In genomic region chr17:53833366-53833765, GRCm38 (mm10) we compare ENCODE assay signal across 11 mouse cellular contexts. TPM values are rescaled to one million over a fixed set of nuclear protein-coding genes. Genes with fewer than 3 reads are reported as not detected.
A peak's percentile ranks its signal among the peaks of the same experiment; 100 is the strongest.
DNase-seq lines count a peak whose midpoint lies in the region; ATAC-seq and TF ChIP-seq lines count a peak whose summit lies in the region.
"Had no signal": no experiment of that assay in that cellular context is flagged by ENCODE, and none has a peak within 500 bp of the region (broad histone marks: within the 10 kb centered on the region; RNA-seq: fewer than 3 reads in every experiment).

No protein-coding gene starts in this region.

- DNase-seq in kidney, adult 11 months: peak; percentile 14
- peak; percentile 47 for DNase-seq in ES-CJ7 (ENCODE audit: low read depth, low spot score)
- peak; percentile 58 for DNase-seq in brain, embryonic 14.5 days (ENCODE audit: low read depth)
- DNase-seq in frontal cortex, postnatal 36 days (ENCODE audit: low spot score in 2 of 2): peak; percentile 11 to 54
- DNase-seq in layer of hippocampus, postnatal 25 days (ENCODE audit: extremely low spot score in 1 of 2, low spot score in 1 of 2): peak; percentile 9 to 41
- no peak for DNase-seq in spleen, postnatal 4 days (ENCODE audit: low spot score in 2 of 2)
- DNase-seq in gastrocnemius, postnatal 4 days (ENCODE audit: low spot score in 2 of 2): no peak

- TF ChIP-seq POLR2A in brain, embryonic 14.5 days (IDR thresholded peaks at IDR 0.05; ENCODE audit: borderline replicate concordance, extremely low read depth, insufficient read depth, insufficient read length, poor library complexity, severe bottlenecking): no peak

- H3K9me3 ChIP-seq in kidney, embryonic 16.5 days (ENCODE audit: low read length): peaks cover 12% of the 10 kb centered on the region
- H3K9me3 ChIP-seq: limb, embryonic 15.5 days; stomach, embryonic 15.5 days had no signal

- no peak overlapping the region for H3K4me3 ChIP-seq in kidney, embryonic 16.5 days (ENCODE audit: low read length)
- H3K4me3 ChIP-seq: embryonic facial prominence, embryonic 13.5 days; limb, embryonic 15.5 days; stomach, embryonic 15.5 days had no signal

- H3K36me3 ChIP-seq in kidney, embryonic 16.5 days (ENCODE audit: insufficient read depth, low read length): no peaks in the 10 kb centered on the region
- H3K36me3 ChIP-seq: embryonic facial prominence, embryonic 13.5 days; limb, embryonic 15.5 days; stomach, embryonic 15.5 days had no signal

- no peak overlapping the region for H3K9ac ChIP-seq in kidney, embryonic 16.5 days (replicated peaks; ENCODE audit: low read length)
- H3K9ac ChIP-seq: embryonic facial prominence, embryonic 13.5 days; limb, embryonic 15.5 days; stomach, embryonic 15.5 days had no signal

- WGBS in kidney, embryonic 16.5 days: 60% methylated on average over 3 of the region's 3 CpGs

- H3K27me3 ChIP-seq in kidney, embryonic 16.5 days (ENCODE audit: insufficient read depth, low read length): no peaks in the 10 kb centered on the region
- H3K27me3 ChIP-seq: embryonic facial prominence, embryonic 13.5 days; limb, embryonic 15.5 days; stomach, embryonic 15.5 days had no signal

- TF ChIP-seq CTCF in brain, embryonic 14.5 days (IDR thresholded peaks at IDR 0.05; ENCODE audit: borderline replicate concordance, extremely low read depth, insufficient read depth, insufficient read length): peak; percentile 57; the same call in 1 of the 2 replicates

- H3K27ac ChIP-seq in kidney, embryonic 16.5 days (ENCODE audit: low read length): no peak overlapping the region
- H3K27ac ChIP-seq: embryonic facial prominence, embryonic 13.5 days; limb, embryonic 15.5 days; stomach, embryonic 15.5 days had no signal

- ATAC-seq in kidney, embryonic 16.5 days (ENCODE audit: low FRiP score, low TSS enrichment): no peak; the same call in 1 of the 2 replicates

- no peak overlapping the region for H3K4me2 ChIP-seq in kidney, embryonic 16.5 days (replicated peaks; ENCODE audit: low read depth, low read length)
- H3K4me2 ChIP-seq: embryonic facial prominence, embryonic 13.5 days; limb, embryonic 15.5 days; stomach, embryonic 15.5 days had no signal

- no peaks in the 10 kb centered on the region for H3K4me1 ChIP-seq in kidney, embryonic 16.5 days (ENCODE audit: insufficient read depth, low read length)
- H3K4me1 ChIP-seq: embryonic facial prominence, embryonic 13.5 days; limb, embryonic 15.5 days; stomach, embryonic 15.5 days had no signal

RNA-seq across cellular contexts. Expression of gene Sult1c2, which starts 12.8 kb away (rescaled TPM):
- polyA plus RNA-seq in kidney, embryonic 16.5 days (2015; fragmentation: Nextera tagmentation; extraction: Ambion mirVana): 2.9 and 4.5 TPM in 2 replicates
- not detected in 2 replicates for polyA plus RNA-seq in brain, embryonic 14.5 days (2012; rRNA removed)
- not detected for total RNA-seq in layer of hippocampus, postnatal 25 days (2021)
- not detected for total RNA-seq in gastrocnemius, postnatal 4 days (2021)
- polyA plus RNA-seq: embryonic facial prominence, embryonic 13.5 days; limb, embryonic 15.5 days had no signal

Comparison
In these comparisons a context has a peak if more than half of its experiments do, and no peak if none do; other contexts are left out.
1. DNase-seq: peak in kidney, adult 11 months (single experiment), ES-CJ7 (single experiment), brain, embryonic 14.5 days (single experiment), frontal cortex, postnatal 36 days (2 of 2) and layer of hippocampus, postnatal 25 days (2 of 2); none in spleen, postnatal 4 days (0 of 2) and gastrocnemius, postnatal 4 days (0 of 2).